Mouse (Mus musculus) brain, embryonic 14.5 days (tissue): ENCODE measurements around the gene Smarcc1.

ENCODE experiments used
- CTCF ChIP-seq: fragments of 200-500 bp; IDR thresholded peaks from 2 replicates; pipeline ENCODE4 v1.5.1; 2012; ENCODE audit warnings: inconsistent platforms, mild to moderate bottlenecking, moderate library complexity, borderline replicate concordance; ENCODE audit not compliant: insufficient read depth, insufficient read length; ENCODE audit errors: extremely low read depth
- POLR2A ChIP-seq: fragments of 200-500 bp; IDR thresholded peaks from 2 replicates; pipeline ENCODE4 v1.6.1; 2012; ENCODE audit warnings: mild to moderate bottlenecking, inconsistent platforms, borderline replicate concordance; ENCODE audit not compliant: poor library complexity, insufficient read depth, insufficient read length, severe bottlenecking; ENCODE audit errors: extremely low read depth

- TF ChIP-seq POLR2A (no peak), CTCF (no peak)
Observed at GRCm38 (mm10) chr9:110132201-110132605, 14.7 kb downstream of the Smarcc1 start.
